Mouse (Mus musculus) liver, embryonic 18 days (tissue): Measurements from ENCODE around the gene Lipt1. TPM values are rescaled to one million over a fixed set of nuclear protein-coding genes. Genes with fewer than 3 reads are reported as not detected.

ENCODE experiments used
- polyA plus RNA-seq: library from polyadenylated mRNA; depleted of rRNA; stranded (reverse); fragments of >200 nt; gene quantifications from 2 replicates; pipeline ENCODE4 v1.2.3, GENCODE M21; 2012; rRNA removed

The Lipt1 gene
- polyA plus RNA-seq, result 4.2 and 4.4 TPM in 2 replicates

DNA sequence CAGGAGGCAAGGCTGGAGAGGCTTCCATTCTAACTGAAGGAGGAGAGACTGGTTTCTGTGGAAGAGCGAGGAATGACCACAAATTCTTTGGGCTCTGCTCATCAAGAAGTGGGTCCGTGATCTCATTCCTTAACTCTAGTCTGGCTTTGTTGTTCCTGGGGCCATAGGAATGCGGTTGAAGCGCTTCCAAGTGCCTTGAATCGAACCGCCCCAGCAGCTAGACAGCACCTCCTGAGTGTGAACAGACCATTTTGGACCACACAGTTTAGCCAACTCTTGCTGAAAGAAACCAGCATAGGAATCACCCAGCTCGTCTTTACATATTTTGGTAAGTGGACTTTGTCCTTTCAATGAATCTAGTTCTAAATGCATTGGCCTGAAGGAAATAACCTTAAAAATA is at the start of gene Lipt1:
Gene Lipt1, plus strand, starts transcription at position 35 of the 400 bp plus-strand sequence.

GRCm38 (mm10) chr1:37866286-37866685 is 5.3 kb upstream of the Lipt1 start, which contains the start of gene Tsga10:
Gene Tsga10 (minus strand): TSS chr1:37866429.

GRCm38 (mm10) chr1:37890025-37890652 is 18.6 kb downstream of the Lipt1 start, which contains the start of the genes Mitd1 and Mrpl30:
Gene Mitd1 (minus strand): TSS chr1:37890411.
Gene Mrpl30 (plus strand): TSS chr1:37890477.

GRCm38 (mm10) chr1:37916393-37916792 is 44.9 kb downstream of the Lipt1 start, which contains the start of gene Lyg2:
Gene Lyg2 (minus strand): TSS chr1:37916493.

Other genes with a start within 250 kb of the Lipt1 start
- gene 2010300C02Rik, start 151.7 kb upstream of the Lipt1 start, polyA plus RNA-seq, result 0.35 and 0.46 TPM in 2 replicates
- gene Tsga10, start 5.3 kb upstream of the Lipt1 start, polyA plus RNA-seq, result 0.87 and 0.99 TPM in 2 replicates
- 18.1 and 20.0 TPM in 2 replicates for gene Mitd1, start 18.7 kb downstream of the Lipt1 start, polyA plus RNA-seq
- 73.8 and 74.9 TPM in 2 replicates for gene Mrpl30, start 18.7 kb downstream of the Lipt1 start, polyA plus RNA-seq
- gene Lyg2, start 44.8 kb downstream of the Lipt1 start, polyA plus RNA-seq, result not detected in 2 replicates
- gene Lyg1, start 86.0 kb downstream of the Lipt1 start, polyA plus RNA-seq, result not detected in 2 replicates
- gene Txndc9, start 126.2 kb downstream of the Lipt1 start, polyA plus RNA-seq, result 20.1 and 22.3 TPM in 2 replicates
- 14.5 and 14.7 TPM in 2 replicates for gene Eif5b, start 126.3 kb downstream of the Lipt1 start, polyA plus RNA-seq